Mouse (Mus musculus) megakaryocyte, adult 5-6 weeks (primary cell): Measurements from ENCODE around the gene Vezf1. TPM values are rescaled to one million over a fixed set of nuclear protein-coding genes. Genes with fewer than 3 reads are reported as not detected.
A peak's percentile ranks its signal among the peaks of the same experiment; 100 is the strongest.

Experiments used
- ATAC-seq: 2 replicates; pipeline ENCODE4 v1.8.0; 2016; ENCODE audit warnings: mild to moderate bottlenecking, inconsistent platforms; ENCODE audit not compliant: poor library complexity, severe bottlenecking
- total RNA-seq, 2 experiments: library from RNA; stranded (forward) in 1 of 2; stranded (reverse) in 1 of 2; fragments of 153-499, 151-499 nt in 1 of 2; fragments of 221-1000, 200-1000 nt in 1 of 2; gene quantifications; 2 replicates each; pipeline versions ENCODE4 v1.2.3 to v1.2.4; 2015 to 2017

The Vezf1 gene
- total RNA-seq, 2 experiments from 2014 or later: 22.6 to 55.3 TPM

DNA sequence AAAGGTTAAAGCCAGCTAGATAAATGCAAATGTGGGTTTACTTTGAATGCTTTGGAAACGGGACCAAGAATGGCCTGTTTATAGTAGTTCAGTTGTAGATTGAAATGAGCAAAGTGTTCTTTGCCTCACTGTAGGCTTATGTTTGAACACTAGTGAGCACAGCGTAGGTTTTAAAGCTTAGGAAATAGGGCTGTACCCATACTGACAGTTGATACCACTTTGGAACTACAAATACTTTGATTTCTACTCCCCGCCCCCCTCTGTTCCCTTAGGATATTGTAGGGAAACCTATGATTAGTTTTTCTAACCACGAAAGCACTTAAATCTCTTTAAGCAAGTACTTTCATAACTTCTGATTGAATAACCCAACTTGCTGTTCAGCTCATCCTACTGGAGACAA lies 15.4 kb upstream of the Vezf1 start:
- ATAC-seq: no peak

DNA sequence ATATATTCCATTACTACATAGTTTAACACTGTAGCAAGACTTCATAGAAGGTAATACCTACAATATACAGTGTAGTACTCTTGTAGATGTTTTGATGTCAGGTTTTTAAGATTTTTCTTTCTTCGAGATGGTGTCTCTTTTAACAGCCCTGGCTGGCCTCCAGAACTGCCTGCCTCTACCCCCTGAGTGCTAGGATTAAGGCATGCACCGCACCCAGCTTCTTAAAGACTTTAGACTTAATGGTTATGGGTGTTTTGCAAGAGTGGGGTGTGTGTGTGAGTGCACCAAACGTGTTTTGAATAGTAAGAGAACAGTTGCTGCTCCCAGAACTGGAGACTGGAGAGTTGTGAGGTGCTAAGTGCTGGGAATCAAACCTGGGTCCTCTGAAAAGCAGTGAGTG lies 14.3 kb upstream of the Vezf1 start:
- no peak for ATAC-seq

DNA sequence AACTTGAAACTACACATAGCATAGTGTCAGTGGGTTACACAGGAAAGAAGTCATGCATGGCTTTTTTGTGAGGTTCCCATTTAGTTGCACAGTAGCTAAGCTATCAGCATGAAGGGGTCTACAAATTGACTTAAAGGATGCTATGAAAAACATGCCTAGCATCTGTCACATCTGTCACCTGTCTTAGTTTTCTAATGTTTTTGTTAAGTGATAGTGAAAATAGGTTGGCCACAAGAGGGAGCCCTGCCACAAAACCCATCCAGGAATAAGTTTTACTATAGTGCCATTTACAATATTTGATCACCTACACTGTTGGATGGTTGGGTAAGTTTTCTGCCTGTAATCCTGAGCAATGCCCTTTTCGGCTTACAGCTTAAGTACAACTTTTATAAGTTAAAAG lies 13.5 kb upstream of the Vezf1 start:
- peak; percentile 65 for ATAC-seq

DNA sequence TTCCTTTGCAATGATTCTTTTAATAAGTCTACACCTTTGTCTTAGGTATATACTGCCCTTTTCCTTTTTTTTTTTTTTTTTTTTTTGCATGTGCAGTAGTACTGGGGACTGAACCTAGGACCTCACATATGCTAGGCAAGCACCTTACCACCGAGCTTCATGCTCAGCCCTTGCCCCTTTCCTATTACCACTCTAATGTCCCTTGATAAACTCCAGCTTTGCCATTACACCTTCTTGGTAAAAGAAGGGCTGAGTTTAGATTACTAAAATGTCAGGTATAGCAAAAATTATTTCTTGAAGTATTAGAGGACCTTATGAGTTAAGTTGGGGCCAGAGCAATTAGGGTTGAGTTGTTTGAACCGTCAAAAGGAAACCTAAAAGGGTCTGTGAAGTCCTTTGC lies 12.3 kb upstream of the Vezf1 start:
- ATAC-seq: no peak

GRCm38 (mm10) chr11:88057788-88058187 lies 10.3 kb upstream of the Vezf1 start:
- ATAC-seq: no peak

GRCm38 (mm10) chr11:88059141-88059540 lies 8.9 kb upstream of the Vezf1 start:
- peak; percentile 98 for ATAC-seq

DNA sequence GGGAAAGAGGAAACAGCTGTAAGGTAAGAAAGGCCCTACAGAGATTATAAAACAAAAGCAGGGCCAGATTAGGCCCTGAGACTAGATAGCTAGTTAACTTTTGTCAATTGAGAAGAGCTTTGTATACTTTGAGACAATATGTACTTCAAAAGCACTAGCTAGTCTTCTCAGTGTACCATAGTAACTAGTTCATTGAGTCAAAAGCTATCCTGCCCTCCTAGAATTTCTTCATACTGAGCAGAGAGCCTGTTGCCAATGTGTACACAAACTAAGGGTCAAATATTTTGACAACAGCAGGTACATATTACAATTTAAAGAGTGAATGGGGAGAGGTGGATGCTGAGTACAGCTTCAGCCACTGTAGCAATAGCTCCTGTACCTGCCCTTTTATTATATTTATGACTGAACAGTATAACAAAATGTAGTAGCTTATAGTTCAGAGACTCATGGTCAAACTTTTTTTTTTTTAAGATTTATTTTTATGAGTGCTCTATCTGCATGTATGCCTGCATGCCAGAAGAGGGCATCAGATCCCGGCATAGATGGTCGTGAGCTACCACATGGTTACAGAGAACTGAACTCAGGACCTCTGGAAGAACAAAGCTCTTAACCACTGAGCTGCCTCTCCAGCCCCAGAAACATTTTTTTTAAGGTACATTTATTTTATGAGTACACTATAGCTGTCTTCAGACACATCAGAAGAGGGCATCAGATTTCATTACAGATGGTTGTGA lies 6.0 kb upstream of the Vezf1 start:
- ATAC-seq: no peak

- ATAC-seq: no peak
Measured at GRCm38 (mm10) chr11:88065732-88066131, 2.3 kb upstream of the Vezf1 start.

DNA sequence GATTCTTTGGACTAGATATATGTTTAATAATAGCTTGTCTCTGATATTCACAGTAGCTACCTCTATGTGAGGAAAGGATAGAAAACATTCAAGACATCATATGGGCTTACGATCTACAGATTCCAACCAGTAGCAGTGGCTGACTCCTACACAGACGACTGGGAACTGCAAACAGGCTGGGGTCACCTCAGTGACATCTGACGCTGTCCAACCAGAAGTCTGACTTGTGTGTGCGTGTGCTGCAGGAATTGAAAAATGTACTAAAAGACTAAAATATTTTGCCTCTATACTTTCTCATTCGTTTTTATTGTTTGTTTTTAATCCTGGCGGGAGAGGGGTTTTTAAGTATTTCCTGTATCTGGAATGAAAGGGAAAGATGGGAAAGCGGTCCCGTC lies 891 bp upstream of the Vezf1 start:
- no peak for ATAC-seq

DNA sequence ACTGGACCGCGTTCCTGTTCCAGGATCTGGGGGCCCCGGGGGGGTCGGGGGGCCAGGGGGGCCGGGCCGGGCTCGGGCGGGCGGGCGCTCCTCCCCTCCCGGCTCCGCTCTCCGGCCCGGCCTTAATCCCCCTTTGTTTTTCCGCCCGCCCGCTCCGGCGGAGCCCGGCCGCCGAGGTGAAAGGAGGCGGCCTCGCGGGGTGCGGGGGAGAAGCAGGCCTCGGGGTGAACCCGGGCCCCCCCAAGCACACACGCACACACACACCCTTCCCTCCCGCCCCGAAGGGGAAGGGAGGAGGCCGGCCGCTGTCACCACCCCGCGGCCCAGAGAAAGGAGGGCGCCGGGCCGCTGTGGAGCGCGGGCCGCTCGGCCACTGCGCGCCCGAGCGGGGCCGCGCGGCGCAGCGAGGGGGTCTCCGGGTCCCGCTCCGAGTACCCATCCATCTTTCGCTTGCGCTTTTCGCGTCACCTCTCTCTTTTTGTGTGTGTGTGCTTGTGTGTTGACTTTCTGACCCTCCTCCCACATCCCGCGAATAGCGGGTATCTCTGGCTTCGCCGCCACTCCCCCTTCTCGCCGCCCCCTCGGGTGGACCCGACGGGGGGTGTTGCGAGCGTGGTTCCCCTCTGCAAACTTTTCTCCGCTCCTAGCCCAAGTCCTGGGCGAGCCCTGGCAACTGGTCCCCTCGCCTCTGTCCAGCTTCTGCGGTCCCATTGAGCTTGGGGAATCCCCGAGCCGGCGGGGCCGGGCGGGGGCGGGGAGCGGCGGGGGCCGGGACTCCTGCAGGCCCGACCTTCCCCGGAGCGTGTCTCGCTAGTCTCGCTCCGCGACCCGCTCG lies 549 bp downstream of the Vezf1 start:
- peak; percentile 63 for ATAC-seq

GRCm38 (mm10) chr11:88069246-88069570 lies 1.1 kb downstream of the Vezf1 start:
- ATAC-seq: no peak

DNA sequence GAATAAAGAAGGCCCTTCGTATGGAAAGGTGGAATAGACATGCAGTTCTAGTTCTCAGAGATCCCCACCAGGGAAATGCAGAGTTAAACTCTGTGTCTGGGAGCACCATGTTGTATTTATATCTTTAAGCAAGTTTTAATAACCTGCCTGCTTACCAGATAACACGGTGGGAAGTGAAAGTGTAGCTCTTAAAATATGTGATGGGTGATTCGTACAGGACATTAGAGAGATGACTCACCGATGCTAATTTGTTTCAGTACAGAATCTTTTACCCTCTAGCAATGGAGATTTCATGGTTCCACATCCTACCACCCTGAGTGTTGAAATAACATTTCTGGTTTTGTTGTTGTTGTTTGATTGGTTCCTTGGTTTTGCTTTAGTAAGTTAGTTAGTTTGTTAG lies 2.3 kb downstream of the Vezf1 start:
- ATAC-seq: no peak

DNA sequence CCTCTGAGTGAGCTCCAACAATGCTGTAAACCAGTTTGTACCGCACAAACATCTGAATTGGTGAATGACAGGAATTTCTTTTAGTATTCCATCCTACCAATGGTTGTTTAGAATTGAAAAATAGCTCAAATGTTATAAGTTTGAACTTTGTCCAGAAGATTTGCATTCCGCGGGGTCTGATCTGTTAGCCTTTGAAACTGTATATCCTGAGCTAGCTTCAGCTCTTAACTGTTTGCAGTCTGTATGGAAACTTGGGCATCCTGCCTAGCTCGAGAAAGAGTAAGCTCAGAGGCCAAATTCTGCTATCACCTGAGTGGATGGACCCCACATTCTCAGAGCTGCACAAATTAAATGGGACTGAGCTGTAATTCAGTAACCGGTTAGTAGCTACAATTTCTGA lies 3.0 kb downstream of the Vezf1 start:
- no peak for ATAC-seq

- no peak for ATAC-seq
Measured at GRCm38 (mm10) chr11:88073343-88073875, 5.3 kb downstream of the Vezf1 start.

DNA sequence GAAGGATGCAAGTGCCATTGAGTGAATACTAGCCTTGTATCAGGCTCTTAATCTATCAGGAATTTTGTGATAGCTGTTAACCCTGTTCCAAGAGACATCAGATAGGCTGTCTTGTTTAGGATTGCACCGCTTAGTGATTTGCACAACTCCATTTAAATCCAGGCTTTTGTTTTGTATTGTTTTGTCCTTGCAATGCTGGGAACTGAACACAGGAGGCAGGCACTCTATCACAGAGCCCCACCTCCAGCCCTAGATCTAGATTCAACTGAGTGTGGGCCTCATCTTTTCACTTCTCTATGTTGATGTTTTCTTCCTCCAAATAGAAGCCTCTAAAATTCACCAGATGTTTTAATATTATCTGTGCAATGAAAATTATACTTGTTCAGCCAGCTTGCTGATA lies 7.6 kb downstream of the Vezf1 start:
- ATAC-seq: no peak

DNA sequence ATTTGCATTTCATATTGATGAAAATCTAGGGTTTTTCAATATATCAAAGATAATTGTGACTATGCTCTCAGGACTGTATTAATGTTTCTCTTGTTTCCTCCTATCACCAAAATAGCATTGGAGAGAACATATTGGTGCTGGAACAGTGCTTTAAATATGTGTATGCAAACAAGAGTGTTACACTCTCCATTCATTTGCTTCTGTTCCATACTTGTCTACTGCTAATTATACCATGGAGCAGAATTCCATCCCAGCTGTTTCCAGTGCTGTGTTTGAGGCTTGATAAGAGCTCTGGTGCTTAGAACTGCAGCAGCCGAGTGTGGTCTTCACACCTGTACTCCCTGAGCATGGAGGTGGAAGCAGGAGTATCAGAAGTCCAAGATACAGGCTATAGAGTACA lies 8.3 kb downstream of the Vezf1 start:
- no peak for ATAC-seq

DNA sequence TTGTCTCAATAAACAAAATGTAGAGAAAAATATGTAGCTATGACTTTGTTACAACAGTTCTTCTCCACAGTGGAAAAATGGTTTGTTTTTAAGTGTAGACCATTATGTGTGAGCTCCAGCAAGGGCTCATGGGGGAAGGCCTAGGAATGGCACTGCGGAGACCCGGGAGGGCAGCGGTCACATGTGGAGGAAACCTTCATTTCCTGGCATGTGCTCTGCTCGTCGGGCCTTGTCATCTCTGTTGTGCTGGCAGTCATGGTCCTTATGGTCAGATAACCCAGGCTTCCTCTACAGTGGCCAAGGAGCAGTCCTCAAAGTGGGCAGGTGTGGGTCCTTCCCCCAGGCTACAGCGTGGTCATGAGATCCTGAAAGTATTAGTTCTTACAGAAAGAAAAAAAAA lies 15.6 kb downstream of the Vezf1 start:
- ATAC-seq: no peak

DNA sequence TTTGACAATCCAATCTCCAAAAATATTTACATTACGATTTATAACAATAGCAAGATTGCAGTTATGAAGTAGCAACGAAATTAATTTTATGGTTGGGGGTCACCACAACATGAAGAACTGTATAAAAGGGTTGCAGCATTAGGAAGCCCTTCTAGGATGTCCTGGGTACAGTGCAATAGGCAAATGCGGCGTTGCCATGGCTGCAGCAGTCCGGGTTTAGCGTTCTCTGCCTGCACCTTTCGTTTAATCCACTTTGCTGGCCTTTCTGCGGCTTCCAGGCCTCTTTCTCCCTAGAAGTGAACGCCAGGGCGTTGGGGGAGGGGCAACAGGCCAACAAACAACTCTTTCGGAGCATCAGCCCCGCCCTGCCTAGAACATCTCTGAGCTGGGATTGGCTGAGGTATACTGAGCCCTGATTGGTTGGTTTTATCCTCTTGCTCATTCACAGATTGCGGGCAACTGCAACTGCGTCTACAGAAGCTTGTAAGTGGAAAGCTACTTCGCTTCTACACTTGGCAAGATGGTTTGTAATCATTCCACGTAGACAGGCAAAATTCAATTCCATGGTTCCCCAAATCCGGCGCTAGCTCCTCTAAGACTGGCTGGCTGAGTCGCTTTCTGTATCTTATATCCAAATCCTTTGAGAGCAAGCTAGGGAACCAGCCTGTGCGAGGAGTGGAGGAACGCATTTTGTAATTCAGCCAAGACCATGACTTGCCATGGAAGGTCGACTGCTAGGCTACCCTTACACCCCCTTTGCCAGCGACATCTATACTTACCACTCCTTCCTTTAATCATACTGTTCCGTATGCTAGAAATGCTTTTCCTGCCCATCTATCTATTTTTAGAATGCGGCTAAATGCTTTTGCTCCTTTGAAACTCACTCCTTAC lies 18.9 kb downstream of the Vezf1 start:
- peak; percentile 94 for ATAC-seq

DNA sequence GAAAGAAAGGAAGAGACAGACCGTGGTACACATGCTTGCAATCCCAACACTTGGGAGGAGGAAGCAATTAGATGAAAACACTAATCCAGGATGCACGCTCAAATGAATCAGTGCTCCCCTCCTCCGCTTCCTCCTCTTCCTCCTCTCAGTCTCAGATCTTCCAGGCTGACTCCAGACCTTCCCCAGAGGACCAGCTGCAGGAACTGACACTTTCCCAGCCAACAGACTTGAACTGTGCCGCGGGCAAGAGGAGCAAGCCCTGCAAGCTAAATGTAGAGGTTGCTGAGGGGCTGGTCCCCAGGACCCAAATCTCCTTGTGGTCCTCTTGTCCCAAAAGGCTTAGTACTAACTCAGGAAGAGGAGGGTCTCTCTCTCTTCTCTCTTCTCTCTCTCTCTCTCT lies 21.1 kb downstream of the Vezf1 start:
- ATAC-seq: no peak

- no peak for ATAC-seq
Measured at GRCm38 (mm10) chr11:88090293-88090692, 22.2 kb downstream of the Vezf1 start.

DNA sequence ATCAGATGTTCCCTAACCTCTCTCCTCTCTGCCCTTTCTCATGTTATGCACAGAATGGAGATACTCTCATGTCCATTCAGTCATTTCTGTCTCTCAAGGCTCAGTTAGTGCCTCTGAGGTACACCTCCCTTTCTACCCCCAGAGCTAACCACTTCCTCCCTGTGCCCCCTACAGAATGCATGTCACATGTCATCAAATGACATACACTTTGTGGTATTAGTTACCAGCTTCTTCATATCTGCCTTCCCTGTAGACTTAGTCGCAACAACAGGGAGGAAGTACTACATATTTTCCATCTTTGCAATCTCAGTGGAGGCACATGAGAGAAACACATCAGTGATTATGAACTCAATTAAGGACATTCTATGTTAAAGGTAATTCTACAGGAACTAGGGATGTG lies 23.9 kb downstream of the Vezf1 start:
- peak; percentile 54 for ATAC-seq
